Mouse (Mus musculus) left cerebral cortex, postnatal 36 days (tissue): ENCODE measurements around the gene Dbndd2. TPM values are rescaled to one million over a fixed set of nuclear protein-coding genes. Genes with fewer than 3 reads are reported as not detected.

ENCODE experiments used
- DNase-seq, 2 experiments: peaks; one replicate each; pipeline ENCODE4 v3.0.0; 2021 to 2022; ENCODE audit warnings: low spot score in 2 of 2, mixed read lengths in 1 of 2
- intact Hi-C: fragments of 180-260 bp; cut with DNase I; formaldehyde crosslinking; loops from one replicate; pipeline ENCODE4 v1.15.1; 2025
- total RNA-seq, 2 experiments: library from RNA; stranded (reverse); gene quantifications; 2 replicates each; pipeline ENCODE4 v1.2.3; 2021

The Dbndd2 gene
- 100 to 1,000 TPM; 112 to 126 TPM for total RNA-seq

- intact Hi-C loops: loop anchor here (5.0 kb wide), 1 partner anchor 72 kb away; no protein-coding TSS in a partner anchor
- peak in 1 of 2 experiments; percentile 82 for DNase-seq
Observed at GRCm38 (mm10) chr2:164485681-164486257, at the start of gene Dbndd2. Dbndd2 (plus strand) TSS chr2:164486106.

- no peak for DNase-seq
- intact Hi-C loops: no loop called here
Observed at GRCm38 (mm10) chr2:164436215-164436913, 49.5 kb upstream of the Dbndd2 start.

GRCm38 (mm10) chr2:164436961-164437360 is 48.9 kb upstream of the Dbndd2 start:
- intact Hi-C loops: no loop called here
- DNase-seq: no peak

GRCm38 (mm10) chr2:164437710-164438109 is 48.2 kb upstream of the Dbndd2 start:
- intact Hi-C loops: no loop called here
- DNase-seq: no peak

- no peak for DNase-seq
- intact Hi-C loops: no loop called here
Observed at GRCm38 (mm10) chr2:164438257-164438656, 47.6 kb upstream of the Dbndd2 start.

- intact Hi-C loops: no loop called here
Observed at GRCm38 (mm10) chr2:164439001-164439421, 46.9 kb upstream of the Dbndd2 start.

GRCm38 (mm10) chr2:164440314-164440713 is 45.6 kb upstream of the Dbndd2 start:
- intact Hi-C loops: no loop called here
- no peak for DNase-seq

More at GRCm38 (mm10) chr2:164439001-164439421, 46.9 kb upstream of the Dbndd2 start:
- DNase-seq: peak; percentile 33 to 36

- intact Hi-C loops: no loop called here
- no peak for DNase-seq
Observed at GRCm38 (mm10) chr2:164441155-164441554, 44.8 kb upstream of the Dbndd2 start.

- no peak for DNase-seq
- intact Hi-C loops: no loop called here
Observed at GRCm38 (mm10) chr2:164441731-164442130, 44.2 kb upstream of the Dbndd2 start.

- no peak for DNase-seq
- intact Hi-C loops: no loop called here
Observed at GRCm38 (mm10) chr2:164442315-164443050, 43.4 kb upstream of the Dbndd2 start.

GRCm38 (mm10) chr2:164443051-164443437 is 42.9 kb upstream of the Dbndd2 start:
- intact Hi-C loops: no loop called here

GRCm38 (mm10) chr2:164443460-164444000 is 42.4 kb upstream of the Dbndd2 start, which contains the start of gene Sdc4:
Sdc4 (minus strand) TSS chr2:164443887.
- DNase-seq: no peak
- intact Hi-C loops: no loop called here

More at GRCm38 (mm10) chr2:164443051-164443437, 42.9 kb upstream of the Dbndd2 start:
- DNase-seq: peak; percentile 65 to 73

GRCm38 (mm10) chr2:164444701-164445100 is 41.2 kb upstream of the Dbndd2 start:
- no peak for DNase-seq
- intact Hi-C loops: no loop called here

GRCm38 (mm10) chr2:164445399-164446085 is 40.4 kb upstream of the Dbndd2 start:
- no peak for DNase-seq

GRCm38 (mm10) chr2:164446086-164446469 is 39.8 kb upstream of the Dbndd2 start:
- intact Hi-C loops: no loop called here
- no peak for DNase-seq

More at GRCm38 (mm10) chr2:164445399-164446085, 40.4 kb upstream of the Dbndd2 start:
- intact Hi-C loops: no loop called here

- no peak for DNase-seq
- intact Hi-C loops: no loop called here
Observed at GRCm38 (mm10) chr2:164448140-164448539, 37.8 kb upstream of the Dbndd2 start.

- no peak for DNase-seq
- intact Hi-C loops: no loop called here
Observed at GRCm38 (mm10) chr2:164448921-164449320, 37.0 kb upstream of the Dbndd2 start.

- DNase-seq: no peak
- intact Hi-C loops: no loop called here
Observed at GRCm38 (mm10) chr2:164449341-164450042, 36.4 kb upstream of the Dbndd2 start.
